Mouse (Mus musculus) intestine, postnatal 0 days (tissue): ENCODE results near the gene Ube2d3. TPM values are rescaled to one million over a fixed set of nuclear protein-coding genes. Genes with fewer than 3 reads are reported as not detected.
"Not testable (repeated sequence)": the region's sequence is repeated elsewhere in the genome, so short reads cannot be mapped to it uniquely, and the experiment has no call there.

Source experiments
- ATAC-seq: fragments of 200-750 bp; cut with Nextera tagmentation; 2 replicates; pipeline ENCODE4 v1.8.0; 2017; ENCODE audit warnings: mild to moderate bottlenecking, moderate TSS enrichment, moderate library complexity
- H3K27ac ChIP-seq: fragments of 300-500 bp; sonication (generic); 2 replicates; pipeline ENCODE4 v1.5.1; 2014; ENCODE audit warnings: mild to moderate bottlenecking, low read depth, low read length, moderate library complexity
- H3K27me3 ChIP-seq: fragments of 300-500 bp; sonication (generic); replicated peaks from 2 replicates; pipeline ENCODE4 v1.6.1; 2014; ENCODE audit warnings: low read length, mixed read lengths; ENCODE audit not compliant: control insufficient read depth, insufficient read depth
- H3K36me3 ChIP-seq: fragments of 300-500 bp; sonication (generic); 2 replicates; pipeline ENCODE4 v1.6.1; 2014; ENCODE audit warnings: mild to moderate bottlenecking, moderate library complexity; ENCODE audit not compliant: control insufficient read depth, insufficient read depth
- H3K4me1 ChIP-seq: fragments of 300-500 bp; sonication (generic); replicated peaks from 2 replicates; pipeline ENCODE4 v1.6.1; 2014; ENCODE audit warnings: antibody characterized with exemption, low read length, mixed read lengths; ENCODE audit not compliant: control insufficient read depth, insufficient read depth
- H3K4me2 ChIP-seq: fragments of 300-500 bp; sonication (generic); replicated peaks from 2 replicates; pipeline ENCODE4 v1.6.1; 2014; ENCODE audit warnings: low read depth, mild to moderate bottlenecking, moderate library complexity
- H3K4me3 ChIP-seq: fragments of 300-500 bp; sonication (generic); 2 replicates; pipeline ENCODE4 v1.5.1; 2014; ENCODE audit warnings: low read depth, low read length
- H3K9ac ChIP-seq: fragments of 300-500 bp; sonication (generic); 2 replicates; pipeline ENCODE4 v1.6.1; 2014; ENCODE audit warnings: mild to moderate bottlenecking, low read depth, low read length
- H3K9me3 ChIP-seq: fragments of 300-500 bp; sonication (generic); 2 replicates; pipeline ENCODE4 v1.6.1; 2016; ENCODE audit warnings: mixed run types; ENCODE audit not compliant: control insufficient read depth
- CTCF ChIP-seq: sonication (generic); IDR thresholded peaks from 2 replicates; pipeline ENCODE4 v1.5.1; 2016; ENCODE audit warnings: low read depth, mild to moderate bottlenecking, control low read depth, antibody characterized with exemption, moderate library complexity
- WGBS: fragments of 180-500 bp; shearing (Covaris S2); extraction: QIAGEN DNeasy Blood & Tissue Kit; methylation state at CpG from one replicate; pipeline ENCODE4 v1.1.7; 2014; 5-methylcytosine and 5-hydroxymethylcytosine counted together
- polyA plus RNA-seq: library from polyadenylated mRNA; unstranded; fragments of >200 nt; fragmentation: Nextera tagmentation; extraction: Ambion mirVana; gene quantifications from 2 replicates; pipeline ENCODE4 v1.2.1, GENCODE M21; 2015

Ube2d3 gene
- polyA plus RNA-seq, 1 experiment from 2014 or later = 404 TPM

GRCm38 (mm10) chr3:135485128-135485899, 47.4 kb downstream of the Ube2d3 start, which contains the start of gene Manba:
Manba (plus strand) TSS chr3:135485611.
- H3K36me3 ChIP-seq = no peaks in the 10 kb centered on the region; the same call in 1 of the 2 replicates
- no peaks in the 10 kb centered on the region for H3K27me3 ChIP-seq
- no peaks in the 10 kb centered on the region for H3K4me1 ChIP-seq
- WGBS = 2% methylated on average over 48 of the region's 48 CpGs
- H3K4me3 ChIP-seq = peak within 1 kb of the TSS; percentile 83
- H3K27ac ChIP-seq = peak within 1 kb of the TSS; percentile 30; the same call in 1 of the 2 replicates
- peak within 1 kb of the TSS; percentile 62 for H3K9ac ChIP-seq
- H3K4me2 ChIP-seq = peak within 1 kb of the TSS; percentile 97
- H3K9me3 ChIP-seq = no peaks in the 10 kb centered on the region
- peak; percentile 90 for ATAC-seq
- TF ChIP-seq CTCF = no peak

GRCm38 (mm10) chr3:135485900-135486241, 47.9 kb downstream of the Ube2d3 start:
- peak overlapping the region; percentile 83 for H3K4me3 ChIP-seq
- H3K36me3 ChIP-seq = no peaks in the 10 kb centered on the region; the same call in 1 of the 2 replicates
- no peak for TF ChIP-seq CTCF
- peak overlapping the region; percentile 97 for H3K4me2 ChIP-seq
- H3K9me3 ChIP-seq = no peaks in the 10 kb centered on the region
- peak overlapping the region; percentile 62 for H3K9ac ChIP-seq
- H3K4me1 ChIP-seq = no peaks in the 10 kb centered on the region
- peak; percentile 14; the same call in 1 of the 2 replicates for ATAC-seq
- peak overlapping the region; percentile 30; the same call in 1 of the 2 replicates for H3K27ac ChIP-seq
- 4% methylated on average over 9 of the region's 9 CpGs for WGBS
- H3K27me3 ChIP-seq = no peaks in the 10 kb centered on the region

- Histone ChIP-seq H3K27me3 (no peaks in the 10 kb centered on the region), H3K4me2 (peak overlapping the region; percentile 97), H3K36me3 (no peaks in the 10 kb centered on the region; the same call in 1 of the 2 replicates), H3K27ac (no peak overlapping the region), H3K4me3 (peak overlapping the region; percentile 83), H3K9ac (no peak overlapping the region), H3K4me1 (no peaks in the 10 kb centered on the region), H3K9me3 (no peaks in the 10 kb centered on the region)
- ATAC-seq = no peak
- TF ChIP-seq CTCF = no peak
- WGBS = 57% methylated on average over 5 of the region's 5 CpGs
Measured at GRCm38 (mm10) chr3:135486351-135486750, 48.4 kb downstream of the Ube2d3 start.

- H3K27me3 ChIP-seq = no peaks in the 10 kb centered on the region
- no peak overlapping the region for H3K4me3 ChIP-seq
- no peak for TF ChIP-seq CTCF
- no peaks in the 10 kb centered on the region for H3K9me3 ChIP-seq
- no peak overlapping the region for H3K4me2 ChIP-seq
- no peaks in the 10 kb centered on the region for H3K4me1 ChIP-seq
- no peaks in the 10 kb centered on the region; the same call in 1 of the 2 replicates for H3K36me3 ChIP-seq
- H3K27ac ChIP-seq = no peak overlapping the region
- no peak for ATAC-seq
- 85% methylated on average over 4 of the region's 4 CpGs for WGBS
- H3K9ac ChIP-seq = no peak overlapping the region
Measured at GRCm38 (mm10) chr3:135487803-135488202, 49.9 kb downstream of the Ube2d3 start.

GRCm38 (mm10) chr3:135489865-135490520, 52.0 kb downstream of the Ube2d3 start:
- H3K4me1 ChIP-seq = no peaks in the 10 kb centered on the region

GRCm38 (mm10) chr3:135491102-135491501, 53.2 kb downstream of the Ube2d3 start:
- no peak for ATAC-seq
- no peak for TF ChIP-seq CTCF
- Histone ChIP-seq H3K27me3 (no peaks in the 10 kb centered on the region), H3K27ac (peak overlapping the region; percentile 24; the same call in 1 of the 2 replicates), H3K4me2 (no peak overlapping the region), H3K9ac (no peak overlapping the region), H3K9me3 (no peaks in the 10 kb centered on the region), H3K36me3 (no peaks in the 10 kb centered on the region; the same call in 1 of the 2 replicates), H3K4me1 (no peaks in the 10 kb centered on the region), H3K4me3 (no peak overlapping the region)
- WGBS = 87% methylated on average over 6 of the region's 6 CpGs

More at GRCm38 (mm10) chr3:135489865-135490520, 52.0 kb downstream of the Ube2d3 start:
- Histone ChIP-seq H3K27ac (no peak overlapping the region), H3K4me3 (no peak overlapping the region), H3K36me3 (no peaks in the 10 kb centered on the region; the same call in 1 of the 2 replicates), H3K27me3 (no peaks in the 10 kb centered on the region), H3K9me3 (no peaks in the 10 kb centered on the region), H3K9ac (no peak overlapping the region), H3K4me2 (no peak overlapping the region)
- 53% methylated on average over 5 of the region's 5 CpGs for WGBS
- ATAC-seq = no peak
- TF ChIP-seq CTCF = no peak

GRCm38 (mm10) chr3:135493320-135493719, 55.4 kb downstream of the Ube2d3 start:
- ATAC-seq, H3K4me3 ChIP-seq, H3K4me1 ChIP-seq, H3K9ac ChIP-seq, H3K36me3 ChIP-seq, H3K27me3 ChIP-seq, H3K9me3 ChIP-seq, H3K4me2 ChIP-seq, H3K27ac ChIP-seq: not testable (repeated sequence)
- WGBS = 77% methylated on average over 7 of the region's 7 CpGs
